Mouse (Mus musculus) mature B cell (primary cell): Measurements from ENCODE around the gene Gm13103.
"Not testable (repeated sequence)": the region's sequence is repeated elsewhere in the genome, so short reads cannot be mapped to it uniquely, and the experiment has no call there.

ENCODE experiments used
- in situ Hi-C: fragments of 300-500 bp; cut with MboI; formaldehyde crosslinking; loops from 2 replicates; pipeline ENCODE4 v1.14.3; 2019

Gm13103 gene

DNA sequence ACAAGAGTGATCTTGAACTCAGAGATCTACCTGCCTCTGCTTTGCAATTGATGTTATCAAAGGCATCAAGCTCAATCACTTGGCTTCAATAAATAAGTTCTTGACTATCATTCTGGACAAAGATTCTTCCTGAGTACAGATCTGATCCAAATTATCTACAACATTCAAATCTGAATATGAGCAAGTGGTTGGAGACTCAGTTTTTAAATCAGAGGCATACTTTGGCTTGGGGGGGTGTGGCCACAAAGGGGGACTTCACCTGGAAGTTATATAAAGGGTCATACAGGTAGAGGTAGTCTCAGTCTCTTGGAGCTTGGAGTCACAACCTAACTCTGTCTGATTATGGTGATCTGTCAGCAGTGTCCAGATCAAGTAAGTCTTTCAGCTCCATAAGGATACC, at the start of gene Gm13103:
Gene Gm13103, plus strand, starts transcription at position 301 of the 400 bp plus-strand sequence.
- in situ Hi-C loops: not testable (repeated sequence)

DNA sequence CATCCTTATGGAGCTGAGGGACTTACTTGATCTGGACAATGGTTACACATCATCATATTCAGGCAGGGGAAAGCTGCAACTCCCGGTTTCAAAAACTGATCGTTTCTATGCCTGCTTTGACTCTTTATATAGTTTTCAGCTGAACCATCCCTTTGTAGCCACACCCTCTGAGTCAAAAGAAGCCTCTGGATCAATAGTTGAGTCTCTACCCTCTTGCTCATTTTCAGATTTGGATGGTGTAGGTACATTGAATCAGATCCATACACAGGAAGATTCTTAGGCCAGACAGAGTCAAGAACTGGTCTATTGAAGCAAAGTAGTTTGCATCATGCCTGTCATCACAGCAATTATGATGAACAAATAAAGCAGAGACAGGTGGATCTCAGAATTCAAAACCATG, 30.3 kb upstream of the Gm13103 start, which contains the start of gene Gm13084:
Gene Gm13084, minus strand, starts transcription at position 101 of the 400 bp plus-strand sequence.
- in situ Hi-C loops: no loop called here

DNA sequence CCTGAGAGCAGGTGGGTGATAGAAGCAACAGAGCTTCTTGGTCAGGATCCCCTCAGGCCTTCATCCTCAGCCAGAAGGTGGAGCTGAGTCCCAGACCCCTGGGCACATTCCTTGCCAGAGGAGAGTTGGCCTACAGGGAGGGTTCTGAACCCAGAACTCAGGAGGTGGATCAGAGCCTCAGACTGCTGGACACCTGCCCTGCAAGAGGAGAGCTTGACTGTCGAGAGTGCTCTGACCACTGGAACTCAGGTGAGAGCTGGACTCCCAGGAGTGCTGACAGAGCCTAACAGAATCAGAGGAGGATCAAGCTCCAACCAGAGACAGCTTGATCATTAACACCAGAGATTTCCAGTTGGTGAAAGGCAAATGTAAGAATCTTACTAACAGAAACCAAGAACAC, 36.1 kb downstream of the Gm13103 start:
- in situ Hi-C loops: not testable (repeated sequence)

DNA sequence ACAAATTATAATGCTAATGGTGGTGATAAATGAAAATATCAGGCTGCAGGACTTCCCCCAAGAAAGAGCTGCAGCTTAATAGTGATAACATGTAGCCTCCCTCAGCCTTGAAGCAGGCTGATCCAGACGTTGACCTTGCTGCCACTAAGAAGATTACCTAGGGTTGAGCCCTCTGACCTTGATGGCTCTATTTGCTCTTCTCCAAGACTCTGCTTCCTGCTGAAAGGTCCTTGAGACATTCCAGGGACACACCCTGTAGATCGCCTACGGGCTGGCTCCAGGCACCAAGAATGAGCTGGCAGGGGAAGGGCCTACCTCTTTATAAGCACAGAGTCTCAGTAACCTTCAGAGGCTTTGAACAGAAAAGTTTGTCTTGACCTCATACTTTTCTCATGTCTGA, 48.1 kb downstream of the Gm13103 start:
- in situ Hi-C loops: not testable (repeated sequence)

DNA sequence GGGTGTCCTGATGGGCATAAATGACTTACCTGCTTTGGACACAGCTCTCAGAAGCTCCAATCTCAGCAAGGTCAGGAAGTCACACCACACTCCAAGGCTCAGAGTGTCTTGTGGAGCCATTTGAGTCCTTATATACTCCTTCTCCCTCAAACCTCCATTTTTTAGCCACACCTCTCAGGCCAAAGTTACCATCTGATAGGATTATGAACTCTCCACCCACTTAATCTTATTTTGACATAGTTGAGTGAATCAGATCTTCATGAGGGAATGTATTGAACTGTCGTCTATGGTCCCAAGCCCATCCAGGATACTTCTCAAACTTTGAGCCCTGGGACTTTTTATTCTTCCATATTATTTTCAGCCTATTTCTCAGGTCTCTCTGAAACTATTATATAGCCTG, 54.0 kb downstream of the Gm13103 start, which contains the start of gene Pramef6:
Gene Pramef6, minus strand, starts transcription at position 101 of the 400 bp plus-strand sequence.
- in situ Hi-C loops: not testable (repeated sequence)
